Mouse (Mus musculus) embryonic facial prominence, embryonic 14.5 days (tissue): ENCODE data around the gene Heg1. TPM values are rescaled to one million over a fixed set of nuclear protein-coding genes. Genes with fewer than 3 reads are reported as not detected.

ENCODE experiments used
- ATAC-seq: fragments of 200-750 bp; cut with Nextera tagmentation; 2 replicates; pipeline ENCODE4 v1.8.0; 2017; ENCODE audit warnings: low read depth, moderate number of reproducible peaks, moderate TSS enrichment
- DNase-seq: peaks from one replicate; pipeline ENCODE4 v3.0.0-alpha.2; 2015; ENCODE audit warnings: low spot score
- H3K27ac ChIP-seq: fragments of 300-500 bp; sonication (generic); replicated peaks from 2 replicates; pipeline ENCODE4 v1.5.1; 2014; ENCODE audit warnings: low read depth, mild to moderate bottlenecking, low read length, moderate library complexity
- H3K27me3 ChIP-seq: fragments of 300-500 bp; sonication (generic); replicated peaks from 2 replicates; pipeline ENCODE4 v1.6.1; 2014; ENCODE audit warnings: low read length; ENCODE audit not compliant: control insufficient read depth, insufficient read depth
- H3K36me3 ChIP-seq: fragments of 300-500 bp; sonication (generic); 2 replicates; pipeline ENCODE4 v1.6.1; 2014; ENCODE audit warnings: low read length, mixed read lengths; ENCODE audit not compliant: control insufficient read depth, insufficient read depth
- H3K4me1 ChIP-seq: fragments of 300-500 bp; sonication (generic); 2 replicates; pipeline ENCODE4 v1.6.1; 2014; ENCODE audit warnings: antibody characterized with exemption, low read length; ENCODE audit not compliant: control insufficient read depth, insufficient read depth
- H3K4me2 ChIP-seq: fragments of 300-500 bp; sonication (generic); 2 replicates; pipeline ENCODE4 v1.6.1; 2014; ENCODE audit warnings: low read depth, mild to moderate bottlenecking, low read length, moderate library complexity, mixed read lengths
- H3K4me3 ChIP-seq: fragments of 300-500 bp; sonication (generic); 2 replicates; pipeline ENCODE4 v1.5.1; 2014; ENCODE audit warnings: low read depth, mild to moderate bottlenecking, low read length
- H3K9ac ChIP-seq: fragments of 300-500 bp; sonication (generic); 2 replicates; pipeline ENCODE4 v1.6.1; 2014; ENCODE audit warnings: low read depth, mild to moderate bottlenecking, low read length, moderate library complexity, mixed read lengths
- H3K9me3 ChIP-seq: fragments of 300-500 bp; sonication (generic); 2 replicates; pipeline ENCODE4 v1.6.1; 2016; ENCODE audit warnings: low read length; ENCODE audit not compliant: control insufficient read depth
- WGBS: fragments of 180-500 bp; shearing (Covaris S2); extraction: QIAGEN DNeasy Blood & Tissue Kit; methylation state at CpG from one replicate; pipeline ENCODE4 v1.1.7; 2014; 5-methylcytosine and 5-hydroxymethylcytosine counted together
- polyA plus RNA-seq: library from polyadenylated mRNA; unstranded; fragments of >200 nt; fragmentation: Nextera tagmentation; extraction: Ambion mirVana; gene quantifications from 2 replicates; pipeline ENCODE4 v1.2.1, GENCODE M21; 2014

Gene Heg1
- polyA plus RNA-seq, 1 experiment from 2014 or later = 24.6 TPM

DNA sequence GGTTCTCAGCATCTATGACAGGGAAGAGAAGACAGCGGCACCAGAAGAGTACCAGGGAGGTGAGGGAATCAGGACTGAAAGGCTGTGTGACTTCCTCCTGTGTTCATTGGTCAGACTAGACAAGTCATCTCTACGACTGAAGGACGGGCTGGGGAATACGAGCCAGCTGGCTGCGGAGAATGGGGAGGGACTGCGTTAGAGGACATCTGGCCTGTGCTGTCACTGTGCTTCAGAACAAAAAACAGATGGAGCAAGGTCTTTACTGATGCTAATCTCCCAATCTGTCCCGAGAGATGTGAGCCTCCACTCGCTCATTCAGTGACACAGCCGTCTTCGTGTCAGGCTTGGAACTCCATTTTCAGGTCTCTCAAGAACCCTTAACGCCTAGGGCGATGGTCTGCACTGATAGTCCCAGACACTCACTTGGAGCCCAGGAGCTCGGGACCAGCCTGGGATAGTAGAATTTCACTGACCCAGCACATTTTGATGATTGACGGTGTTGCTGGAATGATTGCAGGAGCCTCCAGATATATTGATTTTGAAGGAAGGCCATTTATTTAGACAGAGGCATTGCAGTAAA is 10.6 kb upstream of the Heg1 start:
- H3K4me1 ChIP-seq = no peaks in the 10 kb centered on the region
- no peaks in the 10 kb centered on the region for H3K27me3 ChIP-seq
- H3K4me2 ChIP-seq = no peak overlapping the region
- 47% methylated on average over 14 of the region's 14 CpGs for WGBS
- ATAC-seq (peak; percentile 82; the same call in 1 of the 2 replicates), DNase-seq (peak; percentile 71)
- no peak overlapping the region for H3K27ac ChIP-seq
- H3K36me3 ChIP-seq = no peaks in the 10 kb centered on the region
- H3K9ac ChIP-seq = no peak overlapping the region
- H3K9me3 ChIP-seq = no peaks in the 10 kb centered on the region
- no peak overlapping the region for H3K4me3 ChIP-seq

DNA sequence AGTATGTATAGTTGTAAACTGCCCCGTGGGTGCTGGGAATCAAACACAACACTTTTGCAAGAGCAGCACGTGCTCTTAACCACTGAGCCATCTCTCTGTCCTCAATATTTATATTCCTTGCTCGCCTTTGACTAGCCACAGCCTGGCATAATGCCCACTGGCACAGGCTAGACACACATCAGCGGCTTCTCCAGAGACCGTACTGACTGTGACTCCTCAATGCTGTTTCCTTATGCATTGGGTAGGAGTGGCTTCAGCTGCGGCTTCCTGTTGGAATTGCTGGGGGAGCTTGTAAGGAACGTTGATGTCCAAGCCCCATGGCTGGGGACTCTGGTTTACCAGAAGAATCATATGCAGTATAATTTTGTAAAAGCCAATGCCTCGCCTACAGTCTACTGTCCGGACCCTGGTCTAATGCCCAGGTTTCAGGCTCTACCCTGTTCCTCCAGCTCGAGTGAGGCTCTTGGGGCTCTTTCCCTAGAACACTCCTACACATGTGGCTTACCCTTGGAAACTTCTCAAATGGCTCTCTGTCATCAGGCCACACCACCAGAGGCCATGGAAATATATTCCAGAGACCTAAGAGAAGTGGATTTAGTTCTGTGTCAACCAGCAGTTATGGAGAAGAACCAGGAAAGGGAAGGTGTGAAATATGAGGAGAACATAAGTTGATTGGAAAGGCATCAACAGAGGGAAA is 8.9 kb upstream of the Heg1 start:
- Histone ChIP-seq H3K27me3 (no peaks in the 10 kb centered on the region), H3K9me3 (no peaks in the 10 kb centered on the region), H3K27ac (no peak overlapping the region), H3K4me1 (no peaks in the 10 kb centered on the region), H3K4me3 (no peak overlapping the region), H3K4me2 (no peak overlapping the region), H3K36me3 (no peaks in the 10 kb centered on the region), H3K9ac (no peak overlapping the region)
- no peak for ATAC-seq
- WGBS = 90% methylated on average over 10 of the region's 10 CpGs
- no peak for DNase-seq

DNA sequence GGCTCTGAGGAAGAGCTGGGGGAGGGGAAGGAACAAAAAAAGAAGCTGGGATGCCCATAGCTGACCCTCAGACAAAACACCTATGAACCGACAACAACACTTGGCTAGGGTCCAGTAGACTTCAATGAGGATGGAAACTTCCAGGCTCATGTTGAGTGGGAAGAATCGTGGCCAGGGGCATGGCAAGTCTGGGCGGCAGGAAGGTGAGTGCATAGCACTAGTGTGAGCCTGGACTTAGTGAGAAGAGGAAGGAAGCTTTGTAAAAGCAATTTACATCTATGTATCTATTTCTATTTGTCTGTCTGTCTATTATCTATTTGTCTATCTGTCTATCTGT is 8.4 kb upstream of the Heg1 start:
- Histone ChIP-seq H3K27me3 (no peaks in the 10 kb centered on the region), H3K36me3 (no peaks in the 10 kb centered on the region), H3K27ac (no peak overlapping the region), H3K4me2 (no peak overlapping the region), H3K9ac (no peak overlapping the region), H3K9me3 (no peaks in the 10 kb centered on the region), H3K4me3 (no peak overlapping the region), H3K4me1 (peaks cover 3% of the 10 kb centered on the region; the same call in 1 of the 2 replicates)
- ATAC-seq (no peak), DNase-seq (no peak)
- WGBS = 90% methylated on average over 3 of the region's 3 CpGs

DNA sequence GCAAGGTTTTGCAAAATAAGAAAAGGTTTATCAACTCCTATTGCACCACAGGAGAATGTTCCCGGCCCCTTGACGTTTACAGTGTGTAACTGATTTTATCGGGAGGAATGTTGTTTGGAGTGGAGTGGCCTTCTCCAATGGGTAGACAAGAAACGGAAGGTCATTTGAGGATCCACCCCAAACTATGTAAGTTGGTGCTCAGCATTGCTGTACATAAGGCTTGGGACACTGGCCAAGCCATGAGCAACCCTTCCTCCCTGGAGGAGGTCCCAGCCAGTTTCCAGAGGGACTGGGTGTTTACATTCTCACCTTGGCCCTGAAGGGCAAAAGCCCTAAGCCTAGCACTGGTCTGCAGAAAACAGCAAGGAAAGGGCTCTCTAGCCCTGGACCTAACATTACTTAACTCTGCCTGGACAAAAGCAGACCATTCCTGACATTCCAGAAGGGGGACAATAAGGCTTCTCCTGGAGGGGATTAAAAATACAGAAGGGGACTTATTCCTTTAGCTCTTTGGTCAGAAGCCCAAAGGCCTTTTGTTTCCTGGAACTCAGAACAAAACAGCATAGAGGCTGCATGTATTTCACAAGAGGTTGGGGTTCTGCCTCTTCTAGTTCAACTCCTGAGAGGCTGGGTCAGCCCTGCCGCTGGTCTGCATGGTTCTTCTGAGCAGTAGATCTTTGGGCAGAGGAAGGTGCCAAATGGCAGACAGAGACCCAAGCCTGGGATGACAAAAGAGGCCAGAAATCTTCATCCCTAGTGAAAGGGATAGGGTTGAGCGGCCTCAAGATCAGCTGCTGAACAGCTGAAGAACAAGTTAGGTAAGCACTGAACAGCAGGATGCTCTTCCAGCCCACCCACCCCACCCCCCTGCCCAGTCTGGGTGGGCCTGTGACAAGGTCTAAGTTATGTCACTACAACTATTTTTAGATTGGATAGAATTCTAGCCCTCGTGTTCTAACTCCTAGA is 7.5 kb upstream of the Heg1 start:
- H3K27me3 ChIP-seq = no peaks in the 10 kb centered on the region
- WGBS = 66% methylated on average over 7 of the region's 7 CpGs
- ATAC-seq (no peak), DNase-seq (no peak)
- H3K4me1 ChIP-seq = peaks cover 4% of the 10 kb centered on the region; the same call in 1 of the 2 replicates
- H3K36me3 ChIP-seq = no peaks in the 10 kb centered on the region
- H3K27ac ChIP-seq = no peak overlapping the region
- H3K9ac ChIP-seq = no peak overlapping the region
- no peak overlapping the region for H3K4me3 ChIP-seq
- H3K4me2 ChIP-seq = no peak overlapping the region
- no peaks in the 10 kb centered on the region for H3K9me3 ChIP-seq

DNA sequence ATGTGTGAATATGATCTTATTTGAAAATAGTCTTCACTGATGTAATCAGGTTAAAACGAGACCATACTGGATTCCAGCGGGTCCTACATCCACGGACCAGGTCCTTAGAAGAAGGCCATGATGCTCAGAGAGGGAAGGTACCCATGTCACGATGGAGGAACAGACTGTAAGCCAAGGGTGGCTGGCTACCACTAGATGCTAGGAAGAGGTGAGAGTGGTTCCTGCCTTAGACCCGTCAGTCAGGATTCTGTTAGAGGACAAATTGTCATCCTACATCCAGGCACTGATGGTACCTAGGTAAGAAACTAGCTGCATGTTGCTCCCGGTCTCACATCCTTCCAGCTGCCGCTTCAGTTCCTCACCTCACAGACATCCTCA is 6.9 kb upstream of the Heg1 start:
- no peak overlapping the region for H3K4me3 ChIP-seq
- ATAC-seq (no peak), DNase-seq (no peak)
- no peaks in the 10 kb centered on the region for H3K36me3 ChIP-seq
- H3K4me1 ChIP-seq = peaks cover 4% of the 10 kb centered on the region; the same call in 1 of the 2 replicates
- H3K4me2 ChIP-seq = no peak overlapping the region
- H3K9me3 ChIP-seq = no peaks in the 10 kb centered on the region
- no peaks in the 10 kb centered on the region for H3K27me3 ChIP-seq
- H3K9ac ChIP-seq = no peak overlapping the region
- no peak overlapping the region for H3K27ac ChIP-seq
- WGBS = 93% methylated on average over 7 of the region's 7 CpGs

DNA sequence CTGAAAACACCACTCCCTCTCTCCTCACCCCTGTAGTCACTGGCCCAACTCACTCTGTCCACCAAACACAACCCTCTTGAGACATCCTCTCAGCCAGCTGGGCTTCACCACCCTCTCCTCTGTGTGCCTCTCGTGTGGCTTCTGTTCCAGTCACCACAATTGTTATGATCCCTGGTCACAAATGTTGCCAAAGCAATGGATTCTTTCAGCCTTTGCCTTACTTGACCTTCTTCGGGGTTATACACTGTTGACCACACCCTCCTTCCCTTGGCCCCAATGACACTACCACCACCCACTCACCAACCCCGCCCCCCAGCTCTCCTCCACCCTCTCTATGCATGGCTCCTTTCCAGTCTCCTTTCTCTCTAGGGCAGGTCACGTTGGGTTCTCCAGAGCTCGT is 6.3 kb upstream of the Heg1 start:
- DNase-seq (no peak), ATAC-seq (no peak)
- no peaks in the 10 kb centered on the region for H3K27me3 ChIP-seq
- H3K4me3 ChIP-seq = no peak overlapping the region
- no peak overlapping the region for H3K27ac ChIP-seq
- H3K9ac ChIP-seq = no peak overlapping the region
- H3K4me1 ChIP-seq = peaks cover 4% of the 10 kb centered on the region; the same call in 1 of the 2 replicates
- H3K9me3 ChIP-seq = no peaks in the 10 kb centered on the region
- H3K36me3 ChIP-seq = no peaks in the 10 kb centered on the region
- WGBS = 80% methylated on average over 5 of the region's 5 CpGs
- H3K4me2 ChIP-seq = no peak overlapping the region

DNA sequence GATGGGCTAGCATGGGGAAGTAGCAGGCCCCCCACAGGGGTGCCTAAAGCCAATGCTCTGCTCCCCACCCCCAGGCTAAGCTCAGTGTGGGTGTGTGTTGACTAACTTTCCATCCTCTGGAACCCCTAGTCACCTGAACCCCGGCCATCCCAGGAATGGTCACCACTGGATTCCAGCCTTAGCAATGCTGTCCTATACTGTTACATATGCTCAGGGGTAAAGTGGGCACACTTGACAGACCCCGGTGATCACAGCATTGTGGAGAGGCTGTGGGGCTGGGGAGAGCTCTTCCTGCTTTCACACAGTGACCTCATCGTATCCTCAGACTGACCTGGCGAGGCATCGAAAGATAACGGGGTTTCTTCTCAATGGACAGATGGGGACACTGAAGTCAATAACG is 3.9 kb upstream of the Heg1 start:
- Histone ChIP-seq H3K4me1 (peaks cover 10% of the 10 kb centered on the region), H3K27me3 (no peaks in the 10 kb centered on the region), H3K9ac (no peak overlapping the region), H3K36me3 (no peaks in the 10 kb centered on the region), H3K4me3 (no peak overlapping the region), H3K9me3 (no peaks in the 10 kb centered on the region), H3K27ac (no peak overlapping the region), H3K4me2 (no peak overlapping the region)
- ATAC-seq (no peak), DNase-seq (no peak)
- 82% methylated on average over 7 of the region's 7 CpGs for WGBS

DNA sequence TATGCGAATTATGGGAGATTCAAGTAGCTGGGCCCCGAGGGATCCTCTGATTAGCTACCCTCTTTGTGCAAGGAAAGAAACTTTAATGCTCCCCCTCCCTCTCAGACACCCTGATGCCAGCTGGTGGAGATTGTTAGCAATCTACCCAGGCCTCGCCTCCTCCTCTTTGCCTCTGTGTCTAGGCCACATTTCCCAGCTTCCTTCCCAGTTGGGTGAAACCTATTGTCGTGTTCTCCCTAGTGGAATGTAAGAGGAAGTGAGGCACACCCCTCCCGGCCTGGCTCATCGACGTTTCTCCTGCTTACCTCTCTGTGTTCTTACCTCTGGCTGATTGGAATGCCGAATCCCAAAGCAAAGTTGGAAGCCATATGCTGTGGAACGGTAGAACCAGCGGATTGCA is 3.4 kb upstream of the Heg1 start:
- DNase-seq (no peak), ATAC-seq (no peak)
- no peaks in the 10 kb centered on the region for H3K36me3 ChIP-seq
- no peak overlapping the region for H3K27ac ChIP-seq
- H3K4me3 ChIP-seq = no peak overlapping the region
- H3K4me2 ChIP-seq = no peak overlapping the region
- H3K4me1 ChIP-seq = peaks cover 16% of the 10 kb centered on the region
- 57% methylated on average over 10 of the region's 10 CpGs for WGBS
- no peak overlapping the region for H3K9ac ChIP-seq
- H3K27me3 ChIP-seq = no peaks in the 10 kb centered on the region
- H3K9me3 ChIP-seq = no peaks in the 10 kb centered on the region
